Mouse (Mus musculus): Measurements from ENCODE around the gene Gm17949. TPM values are rescaled to one million over a fixed set of nuclear protein-coding genes. Genes with fewer than 3 reads are reported as not detected.

Gene Gm17949
- polyA plus RNA-seq, 1 experiment from 2014 or later = 0.37 TPM

GRCm38 (mm10) chr17:56975391-56975790 lies 35.9 kb upstream of the Gm17949 start:
- WGBS = 74% methylated on average over 3 of the region's 3 CpGs
- no peaks in the 10 kb centered on the region for H3K9me3 ChIP-seq (ENCODE audit: control insufficient read depth, low read length)
- peaks cover 24% of the 10 kb centered on the region for H3K4me1 ChIP-seq (ENCODE audit: control insufficient read depth, insufficient read depth, low read length)
- H3K36me3 ChIP-seq (ENCODE audit: control insufficient read depth, insufficient read depth, low read length) = no peaks in the 10 kb centered on the region
- no peak overlapping the region for H3K27ac ChIP-seq (ENCODE audit: low read length)
- H3K4me2 ChIP-seq (ENCODE audit: low read depth, low read length) = no peak overlapping the region
- H3K27me3 ChIP-seq (replicated peaks; ENCODE audit: control insufficient read depth, insufficient read depth, low read length) = no peaks in the 10 kb centered on the region
- ATAC-seq = no peak
- no peak overlapping the region for H3K9ac ChIP-seq (ENCODE audit: low read depth, low read length)
- H3K4me3 ChIP-seq (ENCODE audit: low read length) = no peak overlapping the region

DNA sequence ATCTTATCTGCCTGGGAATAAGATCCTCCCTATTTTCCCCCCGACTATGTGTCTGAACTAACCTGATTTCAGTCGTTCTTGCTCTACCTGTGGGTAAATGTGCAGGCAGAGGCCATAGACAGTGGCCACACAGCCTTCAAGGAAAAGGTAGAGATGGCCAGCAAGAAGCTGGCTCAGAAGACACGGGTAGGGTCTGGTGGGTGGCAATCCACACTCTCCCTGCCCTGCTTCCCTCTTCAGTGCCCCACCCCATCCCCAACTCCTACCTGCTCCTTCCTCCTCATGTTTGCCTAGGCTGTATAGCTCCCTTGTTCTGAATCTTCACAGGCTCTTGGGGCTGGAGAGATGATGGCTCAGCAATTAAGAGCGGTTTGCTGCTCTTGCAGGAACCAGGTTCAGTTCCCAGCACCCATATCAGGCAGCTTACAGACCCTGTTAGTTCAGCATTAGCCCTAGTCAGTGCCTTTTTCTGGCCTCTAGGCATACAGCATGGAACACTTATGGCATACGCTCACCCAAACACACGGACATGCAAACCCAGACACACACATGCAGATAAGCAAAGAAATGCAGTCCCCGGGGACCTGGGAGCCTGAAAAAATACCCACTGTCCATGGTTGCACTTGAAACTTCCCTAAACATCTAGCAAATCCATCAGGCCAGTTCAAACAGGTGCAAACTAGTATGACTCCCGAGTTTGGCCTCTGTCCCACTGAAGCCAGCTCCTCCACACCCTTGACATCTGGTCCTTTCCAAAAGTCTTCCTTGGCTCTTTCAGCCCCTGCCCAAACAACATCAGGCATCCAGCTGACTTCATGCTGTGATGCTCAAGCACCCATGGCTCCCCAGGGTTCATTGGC lies 34.5 kb upstream of the Gm17949 start:
- peak overlapping the region; percentile 21; the same call in 1 of the 2 replicates for H3K9ac ChIP-seq (ENCODE audit: low read depth, low read length)
- 65% methylated on average over 8 of the region's 8 CpGs for WGBS
- no peaks in the 10 kb centered on the region for H3K36me3 ChIP-seq (ENCODE audit: control insufficient read depth, insufficient read depth, low read length)
- H3K9me3 ChIP-seq (ENCODE audit: control insufficient read depth, low read length) = no peaks in the 10 kb centered on the region
- no peak overlapping the region for H3K4me2 ChIP-seq (ENCODE audit: low read depth, low read length)
- peaks cover 26% of the 10 kb centered on the region for H3K4me1 ChIP-seq (ENCODE audit: control insufficient read depth, insufficient read depth, low read length)
- H3K27me3 ChIP-seq (replicated peaks; ENCODE audit: control insufficient read depth, insufficient read depth, low read length) = no peaks in the 10 kb centered on the region
- ATAC-seq = peak; percentile 29
- no peak overlapping the region for H3K4me3 ChIP-seq (ENCODE audit: low read length)
- H3K27ac ChIP-seq (ENCODE audit: low read length) = peak overlapping the region; percentile 76

DNA sequence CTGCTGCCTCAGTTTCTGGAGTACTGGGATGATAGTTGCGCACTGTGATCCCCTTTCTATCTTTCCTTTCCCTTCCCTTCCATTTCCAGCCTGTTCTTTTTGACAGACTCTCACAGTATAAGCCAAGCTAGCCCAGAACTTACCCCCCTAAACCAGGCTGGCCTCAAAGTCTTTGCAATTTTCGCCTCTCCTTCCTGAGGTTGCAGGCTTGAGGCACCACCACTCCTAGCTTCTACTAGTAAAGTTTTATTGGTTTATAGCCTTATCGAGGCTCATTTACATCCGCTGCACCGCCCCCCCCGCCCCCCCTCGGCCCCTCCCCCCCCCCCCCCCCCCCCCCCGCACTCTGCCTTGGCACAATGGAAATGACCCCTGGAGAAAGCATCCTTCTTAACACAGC lies 31.7 kb upstream of the Gm17949 start:
- no peaks in the 10 kb centered on the region for H3K9me3 ChIP-seq (ENCODE audit: control insufficient read depth, low read length)
- no peaks in the 10 kb centered on the region for H3K27me3 ChIP-seq (replicated peaks; ENCODE audit: control insufficient read depth, insufficient read depth, low read length)
- H3K27ac ChIP-seq (ENCODE audit: low read length) = peak overlapping the region; percentile 55
- H3K4me1 ChIP-seq (ENCODE audit: control insufficient read depth, insufficient read depth, low read length) = peaks cover 28% of the 10 kb centered on the region
- H3K9ac ChIP-seq (ENCODE audit: low read depth, low read length) = peak overlapping the region; percentile 36; the same call in 1 of the 2 replicates
- no peak overlapping the region for H3K4me3 ChIP-seq (ENCODE audit: low read length)
- H3K36me3 ChIP-seq (ENCODE audit: control insufficient read depth, insufficient read depth, low read length) = no peaks in the 10 kb centered on the region
- H3K4me2 ChIP-seq (ENCODE audit: low read depth, low read length) = 0 out of 2 replicates have a peak overlapping the region, but pooled peaks have one; percentile 1
- WGBS = 18% methylated on average over 6 of the region's 8 CpGs
- ATAC-seq = peak; percentile 40; the same call in 1 of the 2 replicates

DNA sequence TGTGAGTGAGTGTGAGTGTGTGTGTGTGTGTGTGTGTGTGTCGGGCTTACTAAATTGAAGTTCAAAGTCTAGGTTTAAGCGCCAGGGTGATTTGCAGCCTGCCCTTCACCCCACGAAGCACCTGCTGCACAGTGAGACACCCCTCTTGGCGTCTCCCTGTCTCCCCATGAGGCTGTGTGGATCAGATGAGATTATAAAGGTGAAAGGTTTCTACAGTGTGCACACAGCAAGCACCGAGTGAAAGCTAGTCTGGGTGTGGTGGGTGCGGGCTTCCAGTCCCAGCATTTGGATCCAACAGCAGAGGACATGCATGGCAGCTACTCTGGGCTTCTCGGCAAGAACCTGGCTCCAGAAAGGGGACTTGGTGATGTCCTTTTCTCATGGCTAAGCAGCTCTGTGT lies 30.2 kb upstream of the Gm17949 start:
- H3K9ac ChIP-seq (ENCODE audit: low read depth, low read length) = no peak overlapping the region
- peaks cover 26% of the 10 kb centered on the region for H3K4me1 ChIP-seq (ENCODE audit: control insufficient read depth, insufficient read depth, low read length)
- H3K36me3 ChIP-seq (ENCODE audit: control insufficient read depth, insufficient read depth, low read length) = no peaks in the 10 kb centered on the region
- ATAC-seq = peak; percentile 84
- WGBS = 60% methylated on average over 7 of the region's 7 CpGs
- H3K27ac ChIP-seq (ENCODE audit: low read length) = peak overlapping the region; percentile 73
- H3K27me3 ChIP-seq (replicated peaks; ENCODE audit: control insufficient read depth, insufficient read depth, low read length) = no peaks in the 10 kb centered on the region
- H3K4me2 ChIP-seq (ENCODE audit: low read depth, low read length) = 0 out of 2 replicates have a peak overlapping the region, but pooled peaks have one; percentile 24
- no peak overlapping the region for H3K4me3 ChIP-seq (ENCODE audit: low read length)
- H3K9me3 ChIP-seq (ENCODE audit: control insufficient read depth, low read length) = no peaks in the 10 kb centered on the region

DNA sequence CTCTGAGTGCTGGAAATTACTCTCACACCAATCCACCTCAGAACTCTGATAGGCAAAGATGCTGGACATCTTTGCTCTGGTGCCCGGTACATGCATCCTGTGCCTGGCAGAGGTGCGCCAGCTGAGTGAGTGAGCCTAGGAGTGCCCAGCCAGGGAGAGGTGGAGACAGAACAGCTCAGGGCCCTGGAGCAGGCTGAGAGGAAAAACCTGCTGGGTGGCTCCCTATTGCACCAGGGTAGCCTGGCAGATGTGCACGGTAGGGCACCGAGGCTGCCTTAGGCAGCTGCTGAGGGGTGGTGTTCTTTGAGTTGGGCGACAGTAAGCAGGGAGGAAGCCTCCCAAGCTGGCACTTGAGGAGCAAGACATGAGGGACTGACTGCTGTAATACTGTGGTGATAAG lies 29.3 kb upstream of the Gm17949 start, which contains the start of gene Acer1:
Gene Acer1, minus strand, starts transcription at position 114 of the 400 bp plus-strand sequence.
- ATAC-seq = no peak
- peak within 1 kb of the TSS; percentile 24; the same call in 1 of the 2 replicates for H3K4me2 ChIP-seq (ENCODE audit: low read depth, low read length)
- H3K9me3 ChIP-seq (ENCODE audit: control insufficient read depth, low read length) = no peaks in the 10 kb centered on the region
- H3K9ac ChIP-seq (ENCODE audit: low read depth, low read length) = peak within 1 kb of the TSS; percentile 32
- H3K27me3 ChIP-seq (replicated peaks; ENCODE audit: control insufficient read depth, insufficient read depth, low read length) = no peaks in the 10 kb centered on the region
- no peaks in the 10 kb centered on the region for H3K36me3 ChIP-seq (ENCODE audit: control insufficient read depth, insufficient read depth, low read length)
- peak within 1 kb of the TSS; percentile 73 for H3K27ac ChIP-seq (ENCODE audit: low read length)
- H3K4me1 ChIP-seq (ENCODE audit: control insufficient read depth, insufficient read depth, low read length) = peaks cover 18% of the 10 kb centered on the region
- no peak within 1 kb of the TSS for H3K4me3 ChIP-seq (ENCODE audit: low read length)
- 64% methylated on average over 5 of the region's 5 CpGs for WGBS

DNA sequence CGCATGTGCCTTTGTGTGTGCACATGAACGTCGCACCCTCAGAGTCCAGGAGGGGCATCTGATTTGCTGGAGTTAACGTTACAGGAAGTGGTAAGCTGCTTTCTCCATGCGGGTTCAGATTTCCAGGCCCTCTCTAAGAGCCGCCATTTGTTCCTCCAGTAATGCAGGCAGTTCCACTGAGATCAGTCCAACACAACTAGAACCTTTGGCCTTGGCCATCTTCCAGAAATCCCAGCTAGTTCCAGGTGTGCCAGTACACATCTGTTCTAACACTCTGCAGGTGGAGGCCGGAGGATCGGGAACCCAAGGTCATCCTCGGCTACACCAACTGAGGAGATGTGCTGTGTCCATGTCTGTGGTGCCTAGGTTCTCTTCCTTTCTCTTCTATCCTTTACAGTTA lies 26.4 kb upstream of the Gm17949 start:
- Histone ChIP-seq H3K36me3 (ENCODE audit: control insufficient read depth, insufficient read depth, low read length) (no peaks in the 10 kb centered on the region), H3K4me1 (ENCODE audit: control insufficient read depth, insufficient read depth, low read length) (peaks cover 8% of the 10 kb centered on the region; the same call in 1 of the 2 replicates), H3K4me2 (ENCODE audit: low read depth, low read length) (no peak overlapping the region), H3K9ac (ENCODE audit: low read depth, low read length) (no peak overlapping the region), H3K27ac (ENCODE audit: low read length) (no peak overlapping the region), H3K4me3 (ENCODE audit: low read length) (no peak overlapping the region), H3K27me3 (replicated peaks; ENCODE audit: control insufficient read depth, insufficient read depth, low read length) (no peaks in the 10 kb centered on the region), H3K9me3 (ENCODE audit: control insufficient read depth, low read length) (no peaks in the 10 kb centered on the region)
- no peak for ATAC-seq
- 78% methylated on average over 9 of the region's 9 CpGs for WGBS

DNA sequence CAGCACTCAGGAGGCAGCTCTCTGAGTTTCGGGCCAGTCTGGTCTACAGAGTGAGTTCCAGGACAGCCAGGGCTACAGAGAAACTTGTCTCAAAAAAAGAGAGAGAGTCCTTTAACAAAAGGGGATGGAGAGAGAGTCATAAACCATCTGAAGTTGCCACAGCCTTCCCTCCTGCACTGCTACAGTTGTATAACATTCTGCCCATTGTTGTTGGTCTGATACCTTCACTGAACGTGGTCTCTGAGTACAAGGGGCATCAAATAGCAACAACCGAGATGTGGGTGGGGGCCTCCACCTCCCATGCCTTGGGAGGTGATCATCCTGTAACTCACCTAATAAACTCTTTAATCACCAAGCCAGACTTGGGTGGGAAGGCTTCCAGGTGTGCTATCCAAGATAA lies 25.6 kb upstream of the Gm17949 start:
- no peak for ATAC-seq
- Histone ChIP-seq H3K9ac (ENCODE audit: low read depth, low read length) (no peak overlapping the region), H3K9me3 (ENCODE audit: control insufficient read depth, low read length) (no peaks in the 10 kb centered on the region), H3K27me3 (replicated peaks; ENCODE audit: control insufficient read depth, insufficient read depth, low read length) (no peaks in the 10 kb centered on the region), H3K4me2 (ENCODE audit: low read depth, low read length) (no peak overlapping the region), H3K4me1 (ENCODE audit: control insufficient read depth, insufficient read depth, low read length) (peaks cover 8% of the 10 kb centered on the region; the same call in 1 of the 2 replicates), H3K27ac (ENCODE audit: low read length) (no peak overlapping the region), H3K4me3 (ENCODE audit: low read length) (no peak overlapping the region), H3K36me3 (ENCODE audit: control insufficient read depth, insufficient read depth, low read length) (no peaks in the 10 kb centered on the region)
- WGBS = 80% methylated on average over 3 of the region's 3 CpGs

DNA sequence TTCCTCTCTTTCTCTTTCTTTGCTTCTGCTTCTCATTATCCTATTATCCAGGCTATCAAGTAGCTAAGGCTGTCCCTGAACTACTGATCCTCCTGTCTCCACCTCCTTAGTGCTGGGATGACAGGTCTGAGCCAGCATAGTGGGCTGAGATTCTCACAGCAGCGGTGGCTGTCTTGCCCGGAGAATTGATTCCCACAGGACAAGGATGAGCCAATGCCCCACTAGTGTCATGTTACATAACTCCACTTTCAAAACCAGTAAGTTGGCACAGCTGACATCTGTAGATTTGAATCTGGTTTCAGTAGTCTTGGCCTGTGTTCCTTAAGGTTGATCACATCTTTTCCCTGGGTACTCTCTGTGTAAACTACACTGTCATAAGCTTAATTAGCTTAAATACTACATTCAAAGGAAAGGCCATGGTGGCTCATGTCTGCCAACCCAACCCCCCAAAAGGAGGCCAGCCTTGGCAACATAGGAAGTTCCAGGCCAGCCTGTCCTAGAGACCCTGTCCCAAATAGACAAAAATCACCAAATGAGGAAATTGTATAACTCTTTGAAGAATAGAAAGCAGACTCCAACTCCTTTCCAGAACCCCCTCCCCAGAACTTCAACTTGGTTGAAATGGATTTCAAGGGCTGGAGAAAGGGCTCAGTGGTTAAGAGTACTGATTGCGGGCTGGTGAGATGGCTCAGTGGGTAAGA lies 25.0 kb upstream of the Gm17949 start:
- no peak overlapping the region for H3K9ac ChIP-seq (ENCODE audit: low read depth, low read length)

DNA sequence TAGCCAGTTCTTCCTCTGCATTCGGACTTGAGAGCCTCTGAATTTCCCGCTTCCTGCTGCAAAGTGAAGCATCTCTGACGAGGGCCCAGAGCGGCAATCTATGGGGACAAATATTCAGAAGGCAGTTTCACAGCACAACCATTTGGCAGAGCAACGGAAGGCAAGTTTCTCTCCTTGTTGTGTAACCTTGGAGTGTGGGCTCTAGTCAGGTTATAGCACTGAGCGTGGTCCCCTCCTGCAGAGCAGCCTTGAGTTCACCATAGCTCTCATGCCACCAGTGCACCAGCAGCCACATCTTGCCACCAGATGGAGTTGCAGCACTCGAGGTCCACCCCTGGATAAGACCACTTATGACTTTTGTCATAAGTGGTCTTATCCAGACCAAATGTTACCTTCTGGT lies 22.8 kb upstream of the Gm17949 start:
- no peak overlapping the region for H3K4me2 ChIP-seq (ENCODE audit: low read depth, low read length)
- H3K27me3 ChIP-seq (replicated peaks; ENCODE audit: control insufficient read depth, insufficient read depth, low read length) = no peaks in the 10 kb centered on the region
- H3K4me1 ChIP-seq (ENCODE audit: control insufficient read depth, insufficient read depth, low read length) = peaks cover 9% of the 10 kb centered on the region
- H3K9me3 ChIP-seq (ENCODE audit: control insufficient read depth, low read length) = no peaks in the 10 kb centered on the region
- no peak overlapping the region for H3K4me3 ChIP-seq (ENCODE audit: low read length)
- peaks cover 6% of the 10 kb centered on the region for H3K36me3 ChIP-seq (ENCODE audit: control insufficient read depth, insufficient read depth, low read length)
- no peak for ATAC-seq
- H3K9ac ChIP-seq (ENCODE audit: low read depth, low read length) = no peak overlapping the region
- H3K27ac ChIP-seq (ENCODE audit: low read length) = no peak overlapping the region
- WGBS = 90% methylated on average over 7 of the region's 7 CpGs

More for the DNA sequence above, 25.0 kb upstream of the Gm17949 start:
- no peaks in the 10 kb centered on the region for H3K27me3 ChIP-seq (replicated peaks; ENCODE audit: control insufficient read depth, insufficient read depth, low read length)
- no peak for ATAC-seq
- no peaks in the 10 kb centered on the region for H3K36me3 ChIP-seq (ENCODE audit: control insufficient read depth, insufficient read depth, low read length)
- H3K4me3 ChIP-seq (ENCODE audit: low read length) = no peak overlapping the region
- H3K27ac ChIP-seq (ENCODE audit: low read length) = no peak overlapping the region
- no peaks in the 10 kb centered on the region for H3K9me3 ChIP-seq (ENCODE audit: control insufficient read depth, low read length)
- peaks cover 12% of the 10 kb centered on the region for H3K4me1 ChIP-seq (ENCODE audit: control insufficient read depth, insufficient read depth, low read length)
- WGBS = 86% methylated on average over 3 of the region's 3 CpGs
- H3K4me2 ChIP-seq (ENCODE audit: low read depth, low read length) = no peak overlapping the region

Data from intestine, embryonic 16.5 days (tissue).